In the genomic region with DNA sequence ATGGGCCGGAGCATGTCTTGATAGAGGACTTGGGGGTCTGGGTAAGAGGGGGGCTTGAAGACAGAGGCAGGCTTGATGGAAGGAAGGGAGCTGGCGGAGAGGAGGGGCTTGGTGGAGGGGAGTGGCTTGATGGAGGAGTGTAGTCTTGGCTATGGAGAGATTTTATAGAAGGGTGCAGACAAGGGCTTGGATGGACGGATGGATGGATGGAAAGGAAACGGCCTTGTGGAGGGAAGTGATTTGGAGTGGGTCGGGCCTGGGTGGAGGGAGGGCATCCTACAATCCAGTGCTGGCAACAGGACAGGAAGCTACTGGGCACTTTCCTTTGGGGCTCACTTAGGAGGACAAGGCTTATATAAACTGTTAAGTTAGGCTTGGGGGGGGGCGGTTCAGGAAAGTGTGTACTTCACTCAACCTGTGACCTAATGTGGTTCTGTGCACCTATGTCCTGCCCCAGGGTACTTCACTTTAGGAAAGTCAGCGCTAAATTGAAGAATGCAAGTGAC, we compare ENCODE assay signal across 19 mouse cellular contexts. TPM values are rescaled to one million over a fixed set of nuclear protein-coding genes. Genes with fewer than 3 reads are reported as not detected.
DNase-seq lines count a peak whose midpoint lies in the region; ATAC-seq and TF ChIP-seq lines count a peak whose summit lies in the region.
"Had no signal": no experiment of that assay in that cellular context is flagged by ENCODE, and none has a peak within 500 bp of the region (broad histone marks: within the 10 kb centered on the region; RNA-seq: fewer than 3 reads in every experiment).

No protein-coding gene starts in this region.

- DNase-seq in kidney, adult 2 months, result no peak
- DNase-seq in kidney, postnatal 14 days, result no peak
- DNase-seq in lung, embryonic 14.5 days, result no peak
- DNase-seq in cerebellum, adult 9-10 months, result no peak
- DNase-seq in adrenal gland, postnatal 14 days, result no peak
- DNase-seq: midbrain, embryonic 14.5 days; thymus, postnatal 14 days had no signal

- no peak for TF ChIP-seq EP300 in ES-Bruce4 (IDR thresholded peaks at IDR 0.05; ENCODE audit: insufficient read depth, low read depth, low read length)

- peak overlapping the region; percentile 78; the same call in 1 of the 2 replicates for H3K9ac ChIP-seq in ES-Bruce4 (ENCODE audit: low read depth, poor library complexity, severe bottlenecking)
- H3K9ac ChIP-seq in heart, embryonic 14.5 days (ENCODE audit: low read length), result no peak overlapping the region
- no peak overlapping the region for H3K9ac ChIP-seq in lung, embryonic 14.5 days
- H3K9ac ChIP-seq: forebrain, embryonic 15.5 days; intestine, embryonic 15.5 days had no signal

- H3K4me2 ChIP-seq in heart, embryonic 14.5 days (ENCODE audit: low read length), result peak overlapping the region; percentile 97; the same call in 1 of the 2 replicates
- H3K4me2 ChIP-seq in lung, embryonic 14.5 days, result peak overlapping the region; percentile 13; the same call in 1 of the 2 replicates
- H3K4me2 ChIP-seq: forebrain, embryonic 15.5 days; intestine, embryonic 15.5 days had no signal

- WGBS in kidney, adult 2 months, result 83% methylated on average over 7 of the region's 7 CpGs
- WGBS in heart, embryonic 14.5 days, result 73% methylated on average over 7 of the region's 7 CpGs
- 82% methylated on average over 7 of the region's 7 CpGs for WGBS in lung, embryonic 14.5 days

- no peaks in the 10 kb centered on the region for H3K36me3 ChIP-seq in kidney, adult 2 months (ENCODE audit: control insufficient read depth, insufficient read depth, low read length)
- H3K36me3 ChIP-seq in ES-Bruce4 (ENCODE audit: control insufficient read depth, insufficient read depth, low read length, poor library complexity, severe bottlenecking), result no peaks in the 10 kb centered on the region
- no peaks in the 10 kb centered on the region for H3K36me3 ChIP-seq in heart, embryonic 14.5 days (ENCODE audit: control insufficient read depth, insufficient read depth, low read length)
- H3K36me3 ChIP-seq in lung, embryonic 14.5 days (ENCODE audit: insufficient read depth), result no peaks in the 10 kb centered on the region
- H3K36me3 ChIP-seq: forebrain, embryonic 15.5 days; intestine, embryonic 15.5 days had no signal

- no peaks in the 10 kb centered on the region for H3K27me3 ChIP-seq in kidney, adult 2 months (replicated peaks; ENCODE audit: control insufficient read depth, insufficient read depth, low read length)
- no peaks in the 10 kb centered on the region for H3K27me3 ChIP-seq in ES-Bruce4 (ENCODE audit: control insufficient read depth, insufficient read depth, low read length, poor library complexity, severe bottlenecking)
- H3K27me3 ChIP-seq in heart, embryonic 14.5 days (ENCODE audit: control insufficient read depth, insufficient read depth, low read length), result peaks cover 7% of the 10 kb centered on the region
- H3K27me3 ChIP-seq in lung, embryonic 14.5 days (ENCODE audit: insufficient read depth, low read length), result peaks cover 17% of the 10 kb centered on the region
- H3K27me3 ChIP-seq: forebrain, embryonic 15.5 days had no signal

- peak overlapping the region; percentile 52; the same call in 1 of the 2 replicates for H3K4me3 ChIP-seq in kidney, adult 2 months (ENCODE audit: insufficient read depth, low read depth, low read length)
- no peak overlapping the region for H3K4me3 ChIP-seq in ES-Bruce4 (ENCODE audit: low read depth, low read length)
- no peak overlapping the region for H3K4me3 ChIP-seq in heart, embryonic 14.5 days (ENCODE audit: control insufficient read depth in 1 of 2, insufficient read depth in 1 of 2, low read depth in 1 of 2, low read length in 2 of 2)
- H3K4me3 ChIP-seq in lung, embryonic 14.5 days (ENCODE audit: low read depth, low read length), result no peak overlapping the region
- H3K4me3 ChIP-seq: forebrain, embryonic 15.5 days had no signal

- no peak for TF ChIP-seq CTCF in kidney, adult 2 months (conservative IDR thresholded peaks at IDR 0.05; ENCODE audit: insufficient read depth, insufficient read length, low read depth, low read length)
- no peak for TF ChIP-seq CTCF in ES-Bruce4 (IDR thresholded peaks at IDR 0.05; ENCODE audit: low read depth, low read length)
- TF ChIP-seq CTCF in lung, embryonic 14.5 days (IDR thresholded peaks at IDR 0.05; ENCODE audit: low read depth), result no peak

- no peak for ATAC-seq in heart, embryonic 14.5 days (ENCODE audit: insufficient number of reproducible peaks, insufficient read depth, low FRiP score, low read depth)
- no peak for ATAC-seq in lung, embryonic 14.5 days (ENCODE audit: insufficient read depth)
- ATAC-seq: CD4-positive, CD25-positive, alpha-beta regulatory T cell, adult 4 months; forebrain, embryonic 15.5 days; intestine, embryonic 15.5 days had no signal

- peak overlapping the region; percentile 65 for H3K27ac ChIP-seq in kidney, adult 2 months (ENCODE audit: insufficient read depth, low read depth, low read length)
- no peak overlapping the region for H3K27ac ChIP-seq in ES-Bruce4 (ENCODE audit: insufficient read depth, low read length)
- H3K27ac ChIP-seq in heart, embryonic 14.5 days (replicated peaks in 1 of 2; ENCODE audit: control insufficient read depth in 1 of 2, insufficient read depth in 1 of 2, low read depth in 2 of 2, low read length in 2 of 2), result peak overlapping the region; percentile 54 to 82
- H3K27ac ChIP-seq in lung, embryonic 14.5 days (ENCODE audit: low read depth), result peak overlapping the region; percentile 46; the same call in 1 of the 2 replicates

- no peaks in the 10 kb centered on the region for H3K9me3 ChIP-seq in ES-Bruce4 (replicated peaks; ENCODE audit: control insufficient read depth, insufficient read depth, low read length, poor library complexity, severe bottlenecking)
- H3K9me3 ChIP-seq in heart, embryonic 14.5 days (ENCODE audit: control insufficient read depth, low read length), result no peaks in the 10 kb centered on the region
- H3K9me3 ChIP-seq in lung, embryonic 14.5 days (ENCODE audit: low read depth, low read length), result no peaks in the 10 kb centered on the region
- H3K9me3 ChIP-seq: forebrain, embryonic 15.5 days; intestine, embryonic 15.5 days had no signal

- no peak for TF ChIP-seq POLR2A in kidney, adult 2 months (IDR thresholded peaks at IDR 0.05; ENCODE audit: low read depth, low read length)
- no peak for TF ChIP-seq POLR2A in ES-Bruce4 (IDR thresholded peaks at IDR 0.05; ENCODE audit: insufficient read depth, low read length)

- H3K4me1 ChIP-seq in kidney, adult 2 months (ENCODE audit: control insufficient read depth, insufficient read depth, low read length), result no peaks in the 10 kb centered on the region
- no peaks in the 10 kb centered on the region for H3K4me1 ChIP-seq in ES-Bruce4 (ENCODE audit: control insufficient read depth, insufficient read depth, low read length)
- H3K4me1 ChIP-seq in heart, embryonic 14.5 days (ENCODE audit: control insufficient read depth in 2 of 2, insufficient read depth in 2 of 2, low read length in 2 of 2), result peaks cover 3 to 7% of the 10 kb centered on the region in 2 experiments; a peak in 2 of 4 replicates
- no peaks in the 10 kb centered on the region for H3K4me1 ChIP-seq in lung, embryonic 14.5 days (ENCODE audit: insufficient read depth)

RNA-seq across cellular contexts. Expression of a gene that starts 0.7 kb away (rescaled TPM):
- polyA plus RNA-seq in kidney, adult 2 months (2012; rRNA removed), result 19.9 and 20.4 TPM in 2 replicates
- polyA plus RNA-seq in ES-Bruce4 (2011; ENCODE audit: insufficient read depth, insufficient read length, low read depth, missing spikeins), result 2.5 and 3.0 TPM in 2 replicates
- 22.4 and 24.3 TPM in 2 replicates for polyA plus RNA-seq in heart, embryonic 14.5 days (2014; fragmentation: Nextera tagmentation; extraction: Ambion mirVana)
- polyA plus RNA-seq in lung, embryonic 14.5 days (2014; fragmentation: Nextera tagmentation; extraction: Ambion mirVana), result 29.4 and 35.3 TPM in 2 replicates
- total RNA-seq in adrenal gland, postnatal 14 days (2021), result 33.0 and 35.4 TPM in 2 replicates
- total RNA-seq: hematopoietic stem cell, adult 5-6 weeks had no signal

RNA-seq across cellular contexts. Expression of a gene that starts 5.0 kb away (rescaled TPM):
- 0.29 and 0.34 TPM in 2 replicates for polyA plus RNA-seq in kidney, adult 2 months (2012; rRNA removed)
- 4.6 and 5.8 TPM in 2 replicates for polyA plus RNA-seq in ES-Bruce4 (2011; ENCODE audit: insufficient read depth, insufficient read length, low read depth, missing spikeins)
- polyA plus RNA-seq in heart, embryonic 14.5 days (2014; fragmentation: Nextera tagmentation; extraction: Ambion mirVana), result 0.23 and 0.41 TPM in 2 replicates
- polyA plus RNA-seq in lung, embryonic 14.5 days (2014; fragmentation: Nextera tagmentation; extraction: Ambion mirVana), result 0.28 and 0.35 TPM in 2 replicates
- total RNA-seq in adrenal gland, postnatal 14 days (2021), result 0.56 and 0.82 TPM in 2 replicates
- total RNA-seq: gastrocnemius, adult 18-20 months; hematopoietic stem cell, adult 5-6 weeks; left cerebral cortex, postnatal 10 days had no signal
- polyA plus RNA-seq: CD4-positive, CD25-positive, alpha-beta regulatory T cell, adult 4 months; forebrain, embryonic 15.5 days; intestine, embryonic 15.5 days; midbrain, embryonic 14.5 days had no signal

RNA-seq across cellular contexts. Expression of a gene that starts 9.5 kb away (rescaled TPM):
- polyA plus RNA-seq in kidney, adult 2 months (2012; rRNA removed), result 0.05 and 0.11 TPM in 2 replicates
- 3.0 and 3.9 TPM in 2 replicates for polyA plus RNA-seq in ES-Bruce4 (2011; ENCODE audit: insufficient read depth, insufficient read length, low read depth, missing spikeins)
- 0.07 TPM in 1 of 2 replicates, not detected in the other for polyA plus RNA-seq in heart, embryonic 14.5 days (2014; fragmentation: Nextera tagmentation; extraction: Ambion mirVana)
- 0.13 and 0.58 TPM in 2 replicates for polyA plus RNA-seq in lung, embryonic 14.5 days (2014; fragmentation: Nextera tagmentation; extraction: Ambion mirVana)
- total RNA-seq in adrenal gland, postnatal 14 days (2021), result 0.11 TPM in 1 of 2 replicates, not detected in the other
- total RNA-seq: adrenal gland, postnatal 36 days; gastrocnemius, adult 18-20 months had no signal
- polyA plus RNA-seq: CD4-positive, CD25-positive, alpha-beta regulatory T cell, adult 4 months; forebrain, embryonic 15.5 days; liver, embryonic 16.5 days; midbrain, embryonic 14.5 days had no signal

RNA-seq across cellular contexts. Expression of a gene that starts 11.3 kb away (rescaled TPM):
- not detected in 2 replicates for polyA plus RNA-seq in kidney, adult 2 months (2012; rRNA removed)
- polyA plus RNA-seq in ES-Bruce4 (2011; ENCODE audit: insufficient read depth, insufficient read length, low read depth, missing spikeins), result 0.94 and 1.7 TPM in 2 replicates
- polyA plus RNA-seq in heart, embryonic 14.5 days (2014; fragmentation: Nextera tagmentation; extraction: Ambion mirVana), result not detected in 2 replicates
- not detected in 2 replicates for polyA plus RNA-seq in lung, embryonic 14.5 days (2014; fragmentation: Nextera tagmentation; extraction: Ambion mirVana)
- 0.37 TPM in 1 of 2 replicates, not detected in the other for total RNA-seq in adrenal gland, postnatal 14 days (2021)
- total RNA-seq: gastrocnemius, adult 18-20 months; hematopoietic stem cell, adult 5-6 weeks; layer of hippocampus, adult 8-10 months; left cerebral cortex, postnatal 10 days had no signal
- polyA plus RNA-seq: CD4-positive, CD25-positive, alpha-beta regulatory T cell, adult 4 months; cortical plate, adult 2 months; forebrain, embryonic 15.5 days; liver, embryonic 16.5 days; midbrain, embryonic 14.5 days had no signal

RNA-seq across cellular contexts. Expression of a gene that starts 13.2 kb away (rescaled TPM):
- polyA plus RNA-seq in kidney, adult 2 months (2012; rRNA removed), result 2.1 and 2.5 TPM in 2 replicates
- polyA plus RNA-seq in ES-Bruce4 (2011; ENCODE audit: insufficient read depth, insufficient read length, low read depth, missing spikeins), result 2.2 and 4.1 TPM in 2 replicates
- 6.2 and 7.6 TPM in 2 replicates for polyA plus RNA-seq in heart, embryonic 14.5 days (2014; fragmentation: Nextera tagmentation; extraction: Ambion mirVana)
- polyA plus RNA-seq in lung, embryonic 14.5 days (2014; fragmentation: Nextera tagmentation; extraction: Ambion mirVana), result 8.1 and 9.2 TPM in 2 replicates
- total RNA-seq in adrenal gland, postnatal 14 days (2021), result 4.9 and 8.5 TPM in 2 replicates
- total RNA-seq: hematopoietic stem cell, adult 5-6 weeks had no signal
